Mouse (Mus musculus) gastrocnemius, adult 8-10 months (tissue): ENCODE measurements at regions not wholly inside any gene's neighbourhood (a gene's known extent, or its start where the extent isn't known, plus 50 kb on each side); places are given as distances from the start of the nearest gene placed in this dataset.
"Not testable (repeated sequence)": the region's sequence is repeated elsewhere in the genome, so short reads cannot be mapped to it uniquely, and the experiment has no call there.

ENCODE experiments used
- DNase-seq, 2 experiments: peaks; one replicate each; pipeline ENCODE4 v3.0.0; 2022; ENCODE audit warnings: low spot score in 2 of 2

DNA sequence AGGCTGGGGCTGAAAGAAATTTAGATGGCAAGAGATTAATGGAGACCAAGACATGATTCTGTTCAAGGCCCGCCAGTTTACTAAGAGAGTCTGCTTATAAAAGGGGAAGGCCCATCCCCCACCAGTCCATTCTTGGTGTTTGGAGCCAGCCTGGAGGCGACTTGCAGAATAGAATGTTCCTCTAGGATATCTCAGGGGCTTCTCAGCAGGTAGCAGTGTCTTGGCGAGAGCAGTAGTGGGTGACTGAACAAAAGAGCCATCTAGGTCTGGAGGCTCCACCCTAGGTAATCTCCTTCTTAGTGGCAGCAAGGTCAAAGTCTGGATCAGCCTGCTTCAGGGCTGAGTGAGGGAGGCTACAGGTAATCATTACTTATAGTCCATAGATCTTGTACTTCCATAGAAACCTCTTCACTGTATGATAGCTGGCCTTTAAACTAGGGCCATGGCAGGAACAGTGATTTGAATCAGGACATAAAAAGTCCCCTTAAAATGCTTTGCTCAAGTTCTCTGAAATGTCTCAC is 166.0 kb upstream of the Gm5538 start:
- DNase-seq = not testable (repeated sequence)

DNA sequence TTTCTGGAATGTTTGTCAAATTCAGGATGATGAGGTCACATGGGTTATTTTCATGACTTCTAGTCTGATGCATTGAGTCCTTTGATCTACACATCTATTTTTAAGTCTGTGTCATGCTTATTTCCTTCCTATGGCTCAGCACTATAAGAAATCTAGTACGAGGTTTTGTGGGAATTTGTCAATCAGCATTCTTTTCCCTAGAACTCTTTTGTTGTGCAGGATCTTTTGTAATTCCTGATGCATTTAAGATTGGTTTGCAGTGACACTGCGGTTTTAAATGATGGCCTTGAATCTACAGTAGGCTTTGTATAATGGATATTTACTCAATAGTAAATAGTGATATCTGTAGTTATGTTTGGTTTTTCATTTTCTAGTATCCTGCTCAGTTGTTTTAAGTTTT is 187.0 kb upstream of the Gm5538 start:
- no peak for DNase-seq

DNA sequence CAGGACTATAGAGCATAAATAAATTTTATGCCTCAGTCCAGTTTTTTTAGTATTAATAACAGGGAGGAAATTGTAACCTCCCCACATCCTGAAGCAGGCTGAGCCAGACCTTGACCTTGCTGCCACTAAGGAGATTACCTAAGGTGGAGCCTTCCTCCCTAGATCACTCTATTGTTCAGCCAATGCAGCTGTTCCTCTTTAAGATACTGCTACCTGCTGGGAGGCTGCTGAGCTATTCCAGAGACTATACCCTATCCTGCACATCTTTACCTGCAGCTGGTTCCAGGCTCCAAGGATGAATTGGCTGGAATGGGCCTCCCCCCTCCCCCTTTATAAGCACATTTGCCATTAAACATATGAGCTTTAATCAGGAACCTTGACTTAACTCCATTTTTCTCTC is 189.0 kb upstream of the Gm5538 start:
- not testable (repeated sequence) for DNase-seq

DNA sequence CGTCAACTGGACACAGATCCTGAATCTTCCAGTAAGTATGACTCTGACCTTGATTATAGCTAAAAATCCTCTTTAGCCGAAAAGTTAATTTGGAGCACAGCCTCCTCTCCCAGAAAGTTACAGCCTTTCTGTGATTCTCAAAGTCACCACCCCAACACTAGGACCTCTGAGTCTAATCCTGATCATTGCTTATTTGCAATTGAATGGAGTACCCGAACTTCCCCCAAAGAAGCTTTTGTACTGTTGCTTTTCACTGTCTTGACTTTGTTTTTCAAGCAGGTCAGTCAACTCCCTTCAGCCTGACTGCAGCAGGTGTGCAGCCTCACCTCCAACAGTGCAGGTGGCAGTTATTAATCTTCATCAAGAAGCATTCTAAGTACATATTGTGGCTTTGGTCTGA is 189.7 kb upstream of the Gm5538 start:
- DNase-seq = not testable (repeated sequence)

DNA sequence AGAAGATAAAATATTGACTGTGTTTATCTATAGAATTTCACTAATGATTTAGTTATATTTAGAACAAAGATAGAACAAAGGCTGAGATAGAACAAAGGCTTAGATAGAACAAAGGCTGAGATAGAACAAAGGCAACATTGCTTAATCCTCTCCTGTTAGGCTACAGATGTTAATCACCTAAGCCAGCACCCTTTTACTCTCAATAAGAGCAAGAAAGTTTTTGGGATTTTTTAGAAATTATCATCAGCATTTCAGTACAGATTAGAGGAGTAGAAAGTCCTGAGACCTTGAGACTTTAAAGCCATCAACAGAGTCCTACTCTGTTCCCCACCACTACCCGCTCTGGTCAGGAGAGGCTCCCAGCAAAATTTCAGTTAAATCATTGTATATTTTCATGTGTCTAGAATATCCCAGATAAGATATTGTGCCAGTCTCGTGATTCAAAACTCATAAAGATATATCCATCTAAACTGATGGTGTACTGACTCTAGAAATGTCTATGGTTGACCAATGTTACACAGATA is 187.2 kb upstream of the Igsf10 start:
- DNase-seq = no peak

DNA sequence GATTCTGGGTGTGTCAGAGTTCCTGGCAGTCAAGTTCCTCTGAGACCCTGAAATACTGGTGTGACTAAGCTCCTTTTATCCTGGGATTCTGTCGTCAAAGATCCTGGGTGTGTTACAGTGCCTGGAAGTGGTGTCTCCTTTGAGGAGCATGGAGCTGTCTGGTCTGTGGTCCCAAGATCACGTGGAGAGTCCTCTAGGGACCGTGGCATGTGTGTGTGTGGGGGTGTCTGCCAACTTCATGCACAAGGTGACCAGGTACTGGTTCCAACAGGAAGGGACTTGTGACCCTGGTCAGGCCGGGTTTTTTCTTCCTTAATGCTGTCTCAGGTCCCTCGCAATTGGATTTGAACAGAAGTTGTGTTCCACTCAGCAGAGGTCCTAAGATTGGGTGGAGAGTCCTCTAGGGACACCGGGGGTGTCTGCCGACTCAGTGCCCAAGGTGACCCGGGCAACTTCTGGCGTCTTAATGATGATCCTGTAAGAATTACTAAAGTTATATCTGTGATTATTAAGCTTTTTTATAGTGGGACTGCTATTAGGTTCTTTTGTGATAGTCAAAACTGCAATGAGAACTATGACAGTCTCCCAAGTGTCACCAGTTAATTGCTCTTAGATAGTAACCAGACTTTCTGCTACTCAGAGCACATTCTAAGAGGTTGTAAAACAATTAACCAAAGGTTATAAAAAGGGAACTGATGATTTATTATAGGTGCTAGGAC is 186.6 kb upstream of the Igsf10 start:
- no peak for DNase-seq

DNA sequence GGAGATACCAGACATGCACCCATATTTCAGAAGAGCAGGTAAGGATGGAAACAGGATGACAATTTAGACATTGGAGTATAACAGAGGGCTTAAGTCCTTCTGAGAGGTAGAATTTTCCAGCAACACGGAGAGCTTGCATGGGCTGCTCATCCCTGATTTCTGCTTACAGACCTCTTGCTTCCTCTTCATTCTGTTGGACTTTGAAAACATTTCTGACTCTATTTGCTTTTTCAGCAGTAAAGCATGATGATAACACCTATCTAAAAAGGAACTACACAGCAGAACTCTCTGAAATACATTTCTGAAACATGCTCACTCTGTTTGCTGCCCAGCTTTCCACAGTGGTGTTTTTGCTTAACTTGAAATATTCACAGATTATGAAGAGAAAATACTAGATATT is 176.6 kb upstream of the Igsf10 start:
- DNase-seq = no peak

DNA sequence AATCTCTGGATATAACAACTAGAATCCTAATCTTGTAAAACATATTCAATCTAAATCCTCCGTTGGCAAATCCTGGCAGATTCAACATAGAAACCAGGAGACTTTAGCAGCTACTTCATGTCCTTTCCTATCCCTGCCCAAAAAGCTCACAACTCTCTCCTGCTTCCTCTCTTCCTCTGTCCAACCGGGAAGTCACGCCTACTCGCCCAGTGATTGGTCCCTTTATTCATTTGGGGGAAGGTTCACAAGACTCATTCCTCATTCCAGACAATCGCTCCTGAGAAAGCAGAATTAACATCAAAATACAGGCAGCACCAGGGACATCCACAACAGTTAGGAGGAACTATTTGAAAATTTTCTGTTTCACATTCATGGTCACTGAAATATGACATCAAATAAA is 133.9 kb upstream of the Igsf10 start:
- DNase-seq = no peak

DNA sequence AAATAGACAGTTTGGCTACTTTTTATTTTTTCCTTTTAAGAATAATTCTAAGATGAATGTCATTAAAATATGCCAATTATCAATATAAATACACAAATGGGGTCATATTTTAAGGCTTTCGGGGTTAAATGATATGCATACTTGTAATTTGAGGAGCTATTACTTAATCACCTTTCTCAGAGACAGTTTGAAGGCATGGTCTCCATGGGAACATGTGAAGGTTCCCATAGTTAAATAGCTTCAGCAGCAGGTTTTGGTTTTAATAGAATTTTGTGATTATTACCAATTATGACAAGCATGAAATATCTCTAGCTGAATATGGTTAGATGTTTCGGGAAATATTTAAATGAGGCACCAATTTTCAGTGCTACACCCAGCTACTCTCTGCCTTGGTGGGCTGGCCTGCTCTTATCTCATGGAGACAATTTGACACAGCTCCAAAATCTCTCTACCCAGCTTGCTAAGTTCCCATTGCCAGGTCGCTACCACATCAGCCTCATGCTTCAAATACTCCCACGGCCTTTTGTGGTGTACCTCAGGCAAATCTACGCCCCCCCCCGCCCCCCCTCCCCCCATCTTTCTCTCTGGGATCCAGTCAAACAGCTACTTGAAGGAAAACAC is 133.4 kb upstream of the Igsf10 start:
- DNase-seq = no peak

DNA sequence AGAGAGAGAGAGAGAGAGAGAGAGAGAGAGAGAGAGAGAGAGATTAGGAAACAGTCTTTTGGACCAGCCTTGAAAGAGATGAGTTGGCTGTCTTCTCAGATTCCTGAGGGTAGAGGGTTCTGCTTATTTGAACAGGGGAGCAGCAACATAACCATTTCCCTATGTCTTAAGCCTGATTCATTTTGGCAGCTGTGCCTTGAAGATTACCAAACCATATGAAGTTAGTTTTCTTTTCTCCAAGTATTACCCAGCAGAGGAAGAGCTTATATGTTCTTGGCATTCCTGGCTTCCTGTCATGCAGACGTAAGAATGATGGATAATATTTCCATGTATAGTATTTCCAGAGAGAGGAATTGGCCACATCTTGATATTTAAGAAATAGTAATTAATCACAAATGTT is 124.8 kb upstream of the Igsf10 start:
- no peak for DNase-seq

DNA sequence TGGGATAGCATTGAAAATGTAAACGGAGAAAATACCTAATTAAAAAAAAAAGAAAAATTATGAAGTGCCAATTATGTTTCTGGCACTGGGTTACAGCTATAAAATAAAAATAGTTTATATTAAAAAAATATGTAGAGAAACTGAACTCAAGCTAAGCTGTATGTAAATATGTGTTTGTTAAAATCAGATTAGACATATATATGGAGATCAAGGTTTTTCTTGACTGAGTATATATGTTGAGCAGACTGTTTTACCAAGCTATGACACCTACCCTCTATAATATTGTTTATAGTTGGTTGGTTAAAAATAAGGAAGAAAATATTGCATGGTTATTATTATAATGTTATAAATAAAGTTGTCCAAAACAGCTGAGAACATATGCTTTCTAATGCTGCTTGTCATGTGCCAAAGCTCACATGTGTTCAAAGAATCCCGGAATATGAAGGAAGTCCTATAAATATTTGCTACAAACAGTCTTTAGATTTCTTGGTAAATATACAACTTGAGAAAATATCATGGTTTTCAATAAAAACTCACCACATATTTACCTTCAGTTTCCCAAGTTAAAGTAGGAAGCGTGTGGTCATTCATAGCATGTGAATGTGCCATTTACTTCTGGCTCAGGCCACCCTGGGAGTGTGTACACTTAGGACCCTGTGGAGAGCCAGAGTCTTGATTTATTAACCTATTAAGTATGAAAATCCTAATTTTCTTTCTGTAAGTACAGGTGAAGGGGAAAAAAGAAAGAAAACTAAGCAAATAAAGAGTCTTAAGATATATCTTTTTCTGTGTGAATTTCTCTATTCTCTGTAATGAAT is 118.4 kb upstream of the Igsf10 start:
- DNase-seq = no peak

DNA sequence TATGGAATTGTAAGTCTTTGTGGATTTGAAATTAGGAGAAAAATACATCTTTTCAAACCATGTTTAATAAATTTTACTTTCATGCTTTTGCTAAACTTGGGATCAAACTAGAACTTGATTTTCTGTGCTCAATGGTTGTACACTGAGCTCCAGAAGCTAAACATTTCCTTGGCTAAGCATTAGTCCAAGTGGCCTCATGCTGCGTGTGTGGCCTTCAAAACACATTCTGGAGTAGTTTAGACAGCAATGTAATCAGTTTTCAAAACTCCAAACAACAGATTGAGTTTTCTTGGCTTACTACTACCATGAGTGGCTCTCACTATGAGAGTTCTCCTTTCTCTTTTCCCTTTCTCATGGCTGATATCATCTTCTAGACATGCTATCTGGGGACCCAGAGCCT is 112.7 kb upstream of the Igsf10 start:
- no peak for DNase-seq

DNA sequence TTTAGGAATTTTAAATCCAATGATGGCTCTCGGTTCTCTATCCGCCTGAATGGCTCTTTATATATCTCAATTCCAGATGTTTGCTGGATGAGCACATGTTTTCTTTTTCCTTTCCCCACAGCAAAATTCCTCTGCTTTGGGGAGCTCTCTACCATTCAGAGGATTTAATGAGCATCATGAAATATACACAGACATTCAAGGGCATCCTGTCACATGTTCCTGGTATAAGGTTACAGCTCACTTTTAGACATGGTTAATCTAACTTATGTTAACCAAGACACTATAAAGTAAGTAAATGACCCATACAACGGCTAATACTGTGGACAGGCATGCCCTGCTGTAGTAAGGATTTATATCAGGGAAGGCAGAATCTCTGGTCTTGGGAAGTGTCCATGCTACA is 106.9 kb upstream of the Igsf10 start:
- DNase-seq = no peak

DNA sequence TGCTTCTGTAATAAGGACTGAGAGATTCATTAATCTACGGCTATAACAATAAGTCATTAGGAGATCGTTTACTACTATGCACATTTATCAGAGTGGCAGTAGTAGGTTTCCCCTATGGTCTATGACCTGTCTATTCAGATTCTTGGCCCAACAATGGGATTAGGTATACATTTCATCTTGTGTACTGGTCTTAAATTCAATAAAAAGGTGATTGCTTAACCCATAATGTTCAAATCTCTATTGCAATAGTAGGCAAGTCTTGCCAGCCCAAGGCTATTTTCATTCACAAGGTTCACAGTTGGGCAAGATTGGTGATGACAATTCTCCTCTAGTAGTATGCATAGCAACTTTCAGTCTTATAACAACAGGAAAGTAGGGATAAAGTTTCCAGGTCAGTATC is 79.4 kb upstream of the Igsf10 start:
- no peak for DNase-seq

DNA sequence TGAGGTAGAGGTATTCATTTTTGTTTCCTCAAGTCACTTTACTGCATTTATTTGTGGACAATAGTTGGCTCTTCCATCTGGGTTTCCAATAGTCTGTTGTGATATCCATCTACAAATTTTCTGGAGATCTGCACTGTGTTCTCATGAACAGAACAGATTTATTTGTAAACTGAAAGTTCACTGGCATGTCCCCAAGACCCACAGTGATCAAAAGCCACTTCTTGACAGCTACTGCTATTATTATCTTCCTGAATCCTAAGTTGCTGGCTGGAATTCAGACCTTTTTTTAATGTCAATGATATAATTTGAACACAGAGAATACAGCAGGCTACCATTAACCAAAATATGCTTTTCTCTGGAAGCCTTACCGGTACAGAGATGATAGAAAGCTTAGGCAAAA is 64.9 kb upstream of the Igsf10 start:
- no peak for DNase-seq

DNA sequence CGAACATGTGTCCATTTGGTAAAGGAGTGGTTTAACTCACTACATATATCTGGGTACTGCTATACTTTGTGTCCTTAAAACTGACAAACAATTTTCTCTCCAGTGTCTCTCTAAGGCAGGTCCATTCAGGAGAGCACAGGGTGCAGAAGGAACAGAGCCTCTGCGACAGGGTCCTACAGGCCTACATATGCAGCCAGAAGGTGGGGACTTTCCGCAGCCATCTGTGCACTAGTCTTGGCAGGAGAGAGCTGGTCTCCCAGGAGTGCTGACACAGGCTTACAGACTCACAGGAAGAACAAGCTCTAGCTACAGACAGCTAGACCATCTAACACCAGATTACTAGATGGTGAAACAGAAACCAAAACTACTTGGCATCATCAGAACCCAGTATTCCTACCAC is 61.8 kb upstream of the Igsf10 start:
- no peak for DNase-seq

DNA sequence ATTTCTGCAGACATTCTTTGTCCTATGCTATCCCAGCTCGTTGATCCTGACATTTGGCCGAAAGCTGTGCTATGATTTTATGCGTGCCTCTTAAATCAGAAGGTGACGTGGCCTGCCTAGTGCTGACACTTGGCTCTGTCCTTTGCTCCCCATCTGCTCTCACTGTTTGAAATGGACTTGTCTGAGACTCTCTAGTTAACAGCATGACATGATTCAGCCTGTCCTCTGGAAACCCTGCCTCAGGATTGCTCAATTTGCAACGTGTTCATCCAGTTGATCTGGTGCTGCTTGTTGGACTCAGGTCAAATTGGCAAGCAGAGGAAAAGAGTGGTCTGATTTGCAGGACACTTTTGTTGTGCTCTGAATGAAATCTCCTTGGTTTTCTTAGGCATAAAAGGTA is 57.7 kb upstream of the Igsf10 start:
- DNase-seq = peak; percentile 40 to 41

DNA sequence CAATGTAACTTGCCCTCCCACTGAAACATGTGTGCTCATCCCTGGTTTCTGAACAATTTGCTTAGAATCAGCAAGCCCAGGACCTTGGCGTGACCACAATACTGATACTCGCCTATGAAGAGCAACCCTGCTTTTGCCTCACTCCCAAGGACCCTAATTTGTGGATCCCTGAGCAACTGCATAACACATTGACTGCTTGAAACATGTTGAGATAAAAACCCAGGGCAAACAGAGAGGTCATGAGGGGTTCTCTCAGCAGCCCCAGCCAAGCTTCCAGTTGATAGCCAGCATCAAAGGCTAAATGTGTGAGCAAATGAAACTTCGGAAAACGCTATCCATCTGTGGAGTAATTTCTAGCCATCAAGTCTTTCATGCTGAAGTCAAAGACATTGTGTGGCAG is 57.2 kb upstream of the Igsf10 start:
- DNase-seq = no peak
